Mouse (Mus musculus): ENCODE results near the gene Rps10.

GRCm38 (mm10) chr17:27611994-27612393 lies 24.5 kb downstream of the Rps10 start:
- TF ChIP-seq EP300 (IDR thresholded peaks at IDR 0.05; ENCODE audit: low read depth) = no peak
- no peak for TF ChIP-seq CTCF (IDR thresholded peaks at IDR 0.05; ENCODE audit: low read depth)

Measured in liver, embryonic 14.5 days (tissue).